Mouse (Mus musculus) stomach, postnatal 0 days (tissue): Measurements from ENCODE around the gene Rpp21.

Experiments used
- CTCF ChIP-seq: IDR thresholded peaks from 2 replicates; pipeline ENCODE4 v1.5.1; 2016; ENCODE audit warnings: antibody characterized with exemption, low read depth, mild to moderate bottlenecking, moderate library complexity
- EP300 ChIP-seq: optimal IDR thresholded peaks from 2 replicates; pipeline ENCODE3; 2016; ENCODE audit warnings: antibody characterized with exemption

GRCm38 (mm10) chr17:36233572-36233971 lies 24.3 kb downstream of the Rpp21 start:
- TF ChIP-seq CTCF = no peak
- TF ChIP-seq EP300 = no peak
